In genomic region chr14:45483361-45483760, GRCm38 (mm10) we compare ENCODE assay signal across 5 mouse cellular contexts. TPM values are rescaled to one million over a fixed set of nuclear protein-coding genes. Genes with fewer than 3 reads are reported as not detected.
"Had no signal": no experiment of that assay in that cellular context is flagged by ENCODE, and none has a peak within 500 bp of the region (broad histone marks: within the 10 kb centered on the region; RNA-seq: fewer than 3 reads in every experiment).

No protein-coding gene starts in this region.

RNA-seq across cellular contexts. Expression of gene Fermt2, which starts 46.6 kb away (rescaled TPM):
- total RNA-seq: megakaryocyte progenitor cell, adult 5-6 weeks; megakaryocyte, adult 5-6 weeks; megakaryocyte-erythroid progenitor cell, adult 5-6 weeks; monocyte, adult 5-6 weeks had no signal
- polyA plus RNA-seq: macrophage had no signal
